Mouse (Mus musculus): ENCODE data around the gene Erich6. TPM values are rescaled to one million over a fixed set of nuclear protein-coding genes. Genes with fewer than 3 reads are reported as not detected.

The Erich6 gene
- polyA plus RNA-seq, 1 experiment from 2014 or later: not detected

DNA sequence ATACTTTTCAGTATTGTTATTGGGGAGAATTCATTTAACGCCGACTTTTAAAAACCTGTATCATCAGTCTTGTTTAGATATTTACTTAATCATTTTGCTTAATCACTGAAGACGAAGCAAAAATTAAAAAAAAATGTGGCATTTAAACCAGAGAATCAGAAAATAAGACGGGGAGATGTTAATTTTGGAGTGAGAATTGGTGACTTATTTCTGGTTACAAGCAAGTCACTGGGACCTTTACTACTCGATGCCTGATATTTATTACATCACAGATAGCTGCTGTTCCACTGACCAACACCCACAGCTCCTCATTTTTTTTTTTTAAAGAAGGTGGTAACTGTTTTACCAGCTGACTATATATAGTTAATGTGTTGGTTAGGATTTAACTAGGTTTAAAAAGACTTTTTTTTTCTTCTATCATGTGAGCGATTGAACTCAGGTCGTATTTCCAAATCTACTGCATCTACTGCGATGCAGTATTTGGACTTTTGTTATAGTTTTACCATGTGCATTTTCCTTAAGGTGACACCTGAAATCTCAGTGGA, 59.4 kb downstream of the Erich6 start:
- 22% methylated on average over 8 of the region's 8 CpGs for WGBS (ENCODE audit: insufficient replicate concordance)
- Histone ChIP-seq H3K27me3 (no peaks in the 10 kb centered on the region), H3K9ac (peak overlapping the region; percentile 99), H3K36me3 (peaks cover 17% of the 10 kb centered on the region), H3K9me3 (replicated peaks) (no peaks in the 10 kb centered on the region), H3K4me1 (replicated peaks) (peaks cover 45% of the 10 kb centered on the region), H3K4me3 (replicated peaks) (peak overlapping the region; percentile 94), H3K4me2 (peak overlapping the region; percentile 60), H3K27ac (no peak overlapping the region; the same call in 1 of the 2 replicates)
- ATAC-seq (ENCODE audit: low read depth) (no peak), DNase-seq (no peak)

DNA sequence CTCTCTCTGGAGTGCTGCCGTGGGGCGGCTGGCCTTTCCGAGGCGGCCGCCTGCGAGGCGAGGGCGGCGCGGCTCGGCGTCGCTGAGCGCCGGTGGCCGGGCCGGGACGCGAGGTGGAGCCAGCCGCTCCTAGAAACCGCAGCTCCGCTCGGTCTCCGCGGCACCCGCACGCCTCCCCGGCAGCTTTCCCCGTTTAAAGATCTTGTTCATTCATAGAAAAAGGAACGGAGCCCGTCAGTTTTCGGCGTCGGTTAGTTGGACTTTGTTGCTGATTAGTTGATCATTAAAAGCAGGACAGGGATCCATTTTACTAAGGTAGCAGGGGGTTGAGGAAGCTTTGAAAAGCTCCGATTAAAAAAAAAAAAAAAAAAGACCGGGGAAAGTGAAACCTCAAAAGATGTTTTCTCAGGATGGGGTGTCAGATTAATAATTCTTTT, 59.9 kb downstream of the Erich6 start:
- H3K4me3 ChIP-seq (replicated peaks): peak overlapping the region; percentile 94
- DNase-seq (peak; percentile 48), ATAC-seq (ENCODE audit: low read depth) (peak; percentile 82)
- H3K4me1 ChIP-seq (replicated peaks): peaks cover 40% of the 10 kb centered on the region
- no peaks in the 10 kb centered on the region for H3K9me3 ChIP-seq (replicated peaks)
- no peaks in the 10 kb centered on the region for H3K27me3 ChIP-seq
- peak overlapping the region; percentile 97 for H3K27ac ChIP-seq
- H3K9ac ChIP-seq: peak overlapping the region; percentile 99
- WGBS (ENCODE audit: insufficient replicate concordance): under 1% methylated on average over 36 of the region's 36 CpGs
- peak overlapping the region; percentile 60 for H3K4me2 ChIP-seq
- peaks cover 17% of the 10 kb centered on the region for H3K36me3 ChIP-seq

DNA sequence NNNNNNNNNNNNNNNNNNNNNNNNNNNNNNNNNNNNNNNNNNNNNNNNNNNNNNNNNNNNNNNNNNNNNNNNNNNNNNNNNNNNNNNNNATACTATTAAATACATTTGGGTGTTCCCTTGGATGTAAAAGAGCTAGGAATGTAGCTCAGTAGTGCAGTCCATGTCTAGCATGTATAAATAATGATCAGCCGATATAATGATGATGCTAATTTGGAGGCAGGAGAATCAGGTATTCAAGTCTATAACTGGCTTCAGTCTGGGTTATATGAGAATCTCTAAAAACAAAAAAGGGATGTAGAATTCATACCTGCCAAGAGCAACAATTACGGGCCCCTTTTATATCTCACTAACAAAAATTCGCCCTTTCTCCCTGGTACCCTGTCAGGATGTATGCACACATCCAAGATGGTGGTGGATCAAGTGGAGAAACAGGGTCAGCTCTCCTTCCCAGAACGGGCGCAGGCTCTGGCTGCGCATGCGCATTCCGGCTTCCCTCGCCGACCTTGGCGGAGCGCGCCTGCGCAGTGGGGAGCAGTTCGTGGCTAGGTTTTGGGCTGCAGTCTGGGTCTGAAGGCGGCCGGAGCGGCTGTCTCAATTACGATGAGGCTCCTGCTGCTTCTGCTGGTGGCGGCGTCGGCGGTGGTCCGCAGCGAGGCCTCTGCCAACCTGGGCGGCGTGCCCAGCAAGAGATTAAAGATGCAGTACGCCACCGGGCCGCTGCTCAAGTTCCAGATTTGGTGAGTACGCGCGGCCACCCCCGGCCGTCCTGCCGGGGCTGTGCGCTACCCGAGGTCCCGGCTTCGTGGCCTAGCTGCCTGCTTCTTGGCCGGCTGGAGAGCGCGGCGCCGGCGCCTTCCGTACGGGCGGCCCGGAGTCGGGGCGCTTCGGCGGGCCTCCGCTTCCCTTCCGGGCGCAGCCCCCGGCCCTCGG, 60.6 kb downstream of the Erich6 start, which contains the start of gene Selenot:
Selenot (plus strand) TSS at position 500 of the 930 bp plus-strand sequence.
- peak within 1 kb of the TSS; percentile 97 for H3K27ac ChIP-seq
- H3K4me1 ChIP-seq (replicated peaks): peaks cover 33% of the 10 kb centered on the region
- H3K9ac ChIP-seq: peak within 1 kb of the TSS; percentile 99
- peak; percentile 94 for DNase-seq
- H3K36me3 ChIP-seq: peaks cover 17% of the 10 kb centered on the region
- no peaks in the 10 kb centered on the region for H3K9me3 ChIP-seq (replicated peaks)
- 2% methylated on average over 59 of the region's 59 CpGs for WGBS (ENCODE audit: insufficient replicate concordance)
- ATAC-seq (ENCODE audit: low read depth): peak; percentile 90
- no peaks in the 10 kb centered on the region for H3K27me3 ChIP-seq
- H3K4me2 ChIP-seq: peak within 1 kb of the TSS; percentile 60
- peak within 1 kb of the TSS; percentile 94 for H3K4me3 ChIP-seq (replicated peaks)

DNA sequence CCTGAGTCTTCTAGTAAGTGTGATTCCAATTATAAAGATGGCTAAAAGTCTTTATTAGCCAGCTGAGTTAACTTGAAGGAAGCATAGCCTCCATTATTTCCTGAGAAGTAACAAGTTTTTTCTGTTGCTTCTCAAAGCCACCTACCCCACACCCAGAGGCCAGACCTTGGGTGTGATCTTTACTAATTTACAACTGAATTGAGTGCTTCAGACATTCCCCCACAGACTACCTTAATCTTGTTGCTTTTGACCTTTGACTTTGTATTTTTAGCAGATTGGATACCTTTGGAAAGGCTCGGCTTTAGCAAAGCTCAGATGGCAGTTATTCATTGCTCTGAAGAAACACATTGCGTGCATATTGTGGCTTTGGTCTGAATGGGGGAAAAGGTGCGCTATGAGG, 66.2 kb downstream of the Erich6 start:
- H3K4me3 ChIP-seq (replicated peaks): no peak overlapping the region
- H3K9me3 ChIP-seq (replicated peaks): no peaks in the 10 kb centered on the region
- 77% methylated on average over 3 of the region's 3 CpGs for WGBS (ENCODE audit: insufficient replicate concordance)
- no peak for ATAC-seq (ENCODE audit: low read depth)
- H3K27ac ChIP-seq: no peak overlapping the region
- no peaks in the 10 kb centered on the region for H3K27me3 ChIP-seq
- DNase-seq: no peak
- H3K4me1 ChIP-seq (replicated peaks): peaks cover 3% of the 10 kb centered on the region
- no peak overlapping the region for H3K9ac ChIP-seq
- H3K4me2 ChIP-seq: no peak overlapping the region
- H3K36me3 ChIP-seq: no peaks in the 10 kb centered on the region

Other genes with a start within 250 kb of the Erich6 start
- gene Tsc22d2, start 222.5 kb downstream of the Erich6 start, polyA plus RNA-seq (2015; fragmentation: Nextera tagmentation; extraction: Ambion mirVana): 5.0 and 6.0 TPM in 2 replicates
- 35.5 and 45.3 TPM in 2 replicates for gene Eif2a, start 111.4 kb downstream of the Erich6 start, polyA plus RNA-seq (2015; fragmentation: Nextera tagmentation; extraction: Ambion mirVana)
- gene Serp1, start 111.3 kb downstream of the Erich6 start, polyA plus RNA-seq (2015; fragmentation: Nextera tagmentation; extraction: Ambion mirVana): 101 and 125 TPM in 2 replicates
- 14.8 and 15.6 TPM in 2 replicates for gene Selenot, start 60.6 kb downstream of the Erich6 start, polyA plus RNA-seq (2015; fragmentation: Nextera tagmentation; extraction: Ambion mirVana)
- 2.4 and 2.5 TPM in 2 replicates for gene Siah2, start 55.2 kb upstream of the Erich6 start, polyA plus RNA-seq (2015; fragmentation: Nextera tagmentation; extraction: Ambion mirVana)
- not detected in 2 replicates for gene Mindy4b-ps, start 185.1 kb upstream of the Erich6 start, polyA plus RNA-seq (2015; fragmentation: Nextera tagmentation; extraction: Ambion mirVana)
- not detected in 2 replicates for gene Clrn1, start 248.1 kb upstream of the Erich6 start, polyA plus RNA-seq (2015; fragmentation: Nextera tagmentation; extraction: Ambion mirVana)

Data from liver, embryonic 13.5 days (tissue).